Mouse (Mus musculus) skeletal muscle tissue, adult 2 months (tissue): ENCODE measurements around the gene Rnf186.

Experiments
- DNase-seq: peaks from one replicate; pipeline ENCODE4 v3.0.0-alpha.2; 2012; ENCODE audit warnings: low read depth, low spot score

Gene Rnf186

GRCm38 (mm10) chr4:138966866-138967265 is at the start of gene Rnf186:
Rnf186 (plus strand) TSS chr4:138967112.
- no peak for DNase-seq

GRCm38 (mm10) chr4:138917282-138917681 is 49.6 kb upstream of the Rnf186 start:
- no peak for DNase-seq

GRCm38 (mm10) chr4:138921254-138922130 is 45.4 kb upstream of the Rnf186 start:
- no peak for DNase-seq

- peak; percentile 86 for DNase-seq
These were observed 44.8 kb upstream of the Rnf186 start for GRCm38 (mm10) chr4:138922131-138922459.

GRCm38 (mm10) chr4:138925561-138925960 is 41.4 kb upstream of the Rnf186 start:
- DNase-seq: no peak

- no peak for DNase-seq
These were observed 33.0 kb upstream of the Rnf186 start for GRCm38 (mm10) chr4:138933862-138934261.

- DNase-seq: no peak
These were observed 32.3 kb upstream of the Rnf186 start for GRCm38 (mm10) chr4:138934456-138935145.

- DNase-seq: no peak
These were observed 28.2 kb upstream of the Rnf186 start for GRCm38 (mm10) chr4:138938495-138939269.

GRCm38 (mm10) chr4:138939481-138939880 is 27.4 kb upstream of the Rnf186 start:
- DNase-seq: no peak

GRCm38 (mm10) chr4:138941401-138941800 is 25.5 kb upstream of the Rnf186 start:
- DNase-seq: no peak

- peak; percentile 19 for DNase-seq
These were observed 24.9 kb upstream of the Rnf186 start for GRCm38 (mm10) chr4:138941966-138942365.

- DNase-seq: peak; percentile 71
These were observed 23.2 kb upstream of the Rnf186 start for GRCm38 (mm10) chr4:138943730-138944129.

- no peak for DNase-seq
These were observed 18.7 kb upstream of the Rnf186 start for GRCm38 (mm10) chr4:138948257-138948656.

GRCm38 (mm10) chr4:138958612-138959011 is 8.3 kb upstream of the Rnf186 start:
- peak; percentile 64 for DNase-seq

GRCm38 (mm10) chr4:138959120-138959519 is 7.8 kb upstream of the Rnf186 start:
- no peak for DNase-seq

GRCm38 (mm10) chr4:138959926-138960325 is 7.0 kb upstream of the Rnf186 start:
- DNase-seq: no peak

- DNase-seq: no peak
These were observed 4.2 kb upstream of the Rnf186 start for GRCm38 (mm10) chr4:138962719-138963118.

- DNase-seq: no peak
These were observed 1.0 kb upstream of the Rnf186 start for GRCm38 (mm10) chr4:138965871-138966270.

GRCm38 (mm10) chr4:138967485-138967884 is 573 bp downstream of the Rnf186 start:
- DNase-seq: no peak

GRCm38 (mm10) chr4:138968772-138969556 is 2.1 kb downstream of the Rnf186 start:
- DNase-seq: no peak

- DNase-seq: no peak
These were observed 2.8 kb downstream of the Rnf186 start for GRCm38 (mm10) chr4:138969736-138970135.
